Mouse (Mus musculus) liver, embryonic 14.5 days (tissue): ENCODE measurements around the gene Fbxo6. TPM values are rescaled to one million over a fixed set of nuclear protein-coding genes. Genes with fewer than 3 reads are reported as not detected.

Source experiments
- ATAC-seq: fragments of 200-750 bp; cut with Nextera tagmentation; 2 replicates; pipeline ENCODE4 v1.8.0; 2017; ENCODE audit warnings: moderate number of reproducible peaks, mild to moderate bottlenecking, moderate library complexity; ENCODE audit not compliant: insufficient read depth
- DNase-seq, 3 experiments: peaks; one replicate each; pipeline ENCODE4 v3.0.0-alpha.2; 2012 to 2013; ENCODE audit warnings: low read depth in 3 of 3, low spot score in 3 of 3
- H3K27ac ChIP-seq: fragments of 300-500 bp; sonication (generic); 2 replicates; pipeline ENCODE4 v1.5.1; 2014; ENCODE audit warnings: moderate library complexity, mild to moderate bottlenecking, control low read depth, inconsistent platforms
- H3K27me3 ChIP-seq: fragments of 300-500 bp; sonication (generic); 2 replicates; pipeline ENCODE4 v1.6.1; 2014; ENCODE audit warnings: mild to moderate bottlenecking, low read length, moderate library complexity; ENCODE audit not compliant: control insufficient read depth, insufficient read depth
- H3K36me3 ChIP-seq: fragments of 300-500 bp; sonication (generic); replicated peaks from 2 replicates; pipeline ENCODE4 v1.6.1; 2014; ENCODE audit warnings: low read depth; ENCODE audit not compliant: control insufficient read depth, insufficient read depth
- H3K4me1 ChIP-seq, 2 experiments: fragments of 200-500 bp in 1 of 2; fragments of 300-500 bp in 1 of 2; sonication (generic) in 1 of 2; replicated peaks; 2 replicates each; pipeline ENCODE4 v1.6.1; 2012 to 2014; ENCODE audit warnings: antibody characterized with exemption in 1 of 2, inconsistent platforms in 1 of 2, low read length in 1 of 2; ENCODE audit not compliant: control insufficient read depth in 2 of 2, insufficient read depth in 2 of 2
- H3K4me2 ChIP-seq: fragments of 300-500 bp; sonication (generic); 2 replicates; pipeline ENCODE4 v1.6.1; 2014; ENCODE audit warnings: low read depth, mild to moderate bottlenecking, control low read depth, moderate library complexity
- H3K4me3 ChIP-seq, 2 experiments: fragments of 200-500 bp in 1 of 2; fragments of 300-500 bp in 1 of 2; sonication (generic) in 1 of 2; 2 replicates each; pipeline ENCODE4 v1.5.1; 2012 to 2014; ENCODE audit warnings: low read depth in 2 of 2, low read length in 2 of 2, mild to moderate bottlenecking in 2 of 2, control low read depth in 1 of 2, inconsistent platforms in 1 of 2, moderate library complexity in 1 of 2; ENCODE audit not compliant: insufficient read depth in 1 of 2
- H3K9ac ChIP-seq: fragments of 300-500 bp; sonication (generic); replicated peaks from 2 replicates; pipeline ENCODE4 v1.6.1; 2014; ENCODE audit warnings: mild to moderate bottlenecking, control low read depth, moderate library complexity
- H3K9me3 ChIP-seq: fragments of 300-500 bp; sonication (generic); 2 replicates; pipeline ENCODE4 v1.6.1; 2016; ENCODE audit warnings: low read length, mixed read lengths; ENCODE audit not compliant: control insufficient read depth
- CTCF ChIP-seq: IDR thresholded peaks from 2 replicates; pipeline ENCODE4 v1.5.1; 2016; ENCODE audit warnings: antibody characterized with exemption, low read depth, control low read depth
- EP300 ChIP-seq: IDR thresholded peaks from 2 replicates; pipeline ENCODE4 v1.6.1; 2016; ENCODE audit warnings: antibody characterized with exemption, low read depth
- WGBS: fragments of 180-500 bp; shearing (Covaris S2); extraction: QIAGEN DNeasy Blood & Tissue Kit; methylation state at CpG from one replicate; pipeline ENCODE4 v1.1.7; 2014; ENCODE audit not compliant: insufficient replicate concordance; 5-methylcytosine and 5-hydroxymethylcytosine counted together
- polyA plus RNA-seq, 2 experiments: library from polyadenylated mRNA; depleted of rRNA in 1 of 2; stranded (reverse) in 1 of 2; unstranded in 1 of 2; fragments of >200 nt; fragmentation: Nextera tagmentation in 1 of 2; extraction: Ambion mirVana in 1 of 2; gene quantifications; 2 replicates each; pipeline versions ENCODE4 v1.2.1 to v1.2.3; 2012 to 2014

Gene Fbxo6
- polyA plus RNA-seq, 2 experiments, result 7.5 to 15.1 TPM

GRCm38 (mm10) chr4:148154006-148154405 lies 2.1 kb upstream of the Fbxo6 start:
- TF ChIP-seq CTCF (no peak), EP300 (no peak)
- DNase-seq, result no peak
- H3K4me3 ChIP-seq, result no peak overlapping the region
- no peaks in the 10 kb centered on the region for H3K9me3 ChIP-seq
- no peaks in the 10 kb centered on the region for H3K36me3 ChIP-seq
- no peak overlapping the region for H3K4me2 ChIP-seq
- ATAC-seq, result no peak
- 69% methylated on average over 4 of the region's 4 CpGs for WGBS
- peaks cover 5% of the 10 kb centered on the region for H3K27me3 ChIP-seq
- H3K9ac ChIP-seq, result no peak overlapping the region
- H3K27ac ChIP-seq, result no peak overlapping the region
- peaks cover 10 to 15% of the 10 kb centered on the region in 2 experiments for H3K4me1 ChIP-seq

GRCm38 (mm10) chr4:148152547-148152946 lies 607 bp upstream of the Fbxo6 start:
- H3K36me3 ChIP-seq, result no peaks in the 10 kb centered on the region
- no peaks in the 10 kb centered on the region for H3K9me3 ChIP-seq
- no peaks in the 10 kb centered on the region for H3K27me3 ChIP-seq
- WGBS, result 80% methylated on average over 5 of the region's 5 CpGs
- H3K27ac ChIP-seq, result no peak overlapping the region
- H3K4me1 ChIP-seq, result peaks cover 9 to 15% of the 10 kb centered on the region in 2 experiments
- TF ChIP-seq EP300 (no peak), CTCF (no peak)
- H3K4me2 ChIP-seq, result no peak overlapping the region
- H3K4me3 ChIP-seq, result no peak overlapping the region
- H3K9ac ChIP-seq, result no peak overlapping the region
- ATAC-seq, result no peak
- DNase-seq, result no peak

GRCm38 (mm10) chr4:148150953-148151266 lies 1.0 kb downstream of the Fbxo6 start:
- Histone ChIP-seq H3K4me2 (peak overlapping the region; percentile 98), H3K9ac (peak overlapping the region; percentile 87), H3K27me3 (no peaks in the 10 kb centered on the region), H3K4me3 (peak overlapping the region in 1 of 2 experiments; percentile 85; a peak in 2 of 4 replicates), H3K9me3 (no peaks in the 10 kb centered on the region), H3K36me3 (no peaks in the 10 kb centered on the region), H3K4me1 (peaks cover 9 to 15% of the 10 kb centered on the region in 2 experiments), H3K27ac (no peak overlapping the region)
- TF ChIP-seq CTCF (no peak), EP300 (no peak)
- DNase-seq, result peak in 1 of 3 experiments; percentile 12
- WGBS, result 21% methylated on average over 3 of the region's 3 CpGs
- ATAC-seq, result no peak

- Histone ChIP-seq H3K4me2 (no peak overlapping the region; the same call in 1 of the 2 replicates), H3K36me3 (no peaks in the 10 kb centered on the region), H3K4me1 (peaks cover 9 to 15% of the 10 kb centered on the region in 2 experiments), H3K27ac (no peak overlapping the region), H3K9ac (no peak overlapping the region; the same call in 1 of the 2 replicates), H3K9me3 (no peaks in the 10 kb centered on the region), H3K4me3 (no peak overlapping the region), H3K27me3 (no peaks in the 10 kb centered on the region)
- DNase-seq (no peak), ATAC-seq (no peak)
- 55% methylated on average over 7 of the region's 7 CpGs for WGBS
- TF ChIP-seq EP300 (no peak), CTCF (no peak)
Observed at GRCm38 (mm10) chr4:148150242-148150641, 1.7 kb downstream of the Fbxo6 start.

GRCm38 (mm10) chr4:148149540-148149939 lies 2.4 kb downstream of the Fbxo6 start:
- no peaks in the 10 kb centered on the region for H3K27me3 ChIP-seq
- 42% methylated on average over 12 of the region's 12 CpGs for WGBS
- no peaks in the 10 kb centered on the region for H3K36me3 ChIP-seq
- no peak overlapping the region for H3K9ac ChIP-seq
- no peak overlapping the region for H3K27ac ChIP-seq
- no peak overlapping the region for H3K4me3 ChIP-seq
- no peak for ATAC-seq
- H3K4me2 ChIP-seq, result no peak overlapping the region
- H3K4me1 ChIP-seq, result peaks cover 9 to 15% of the 10 kb centered on the region in 2 experiments
- no peaks in the 10 kb centered on the region for H3K9me3 ChIP-seq
- TF ChIP-seq EP300, result no peak
- no peak for TF ChIP-seq CTCF
- no peak for DNase-seq
